Mouse (Mus musculus) retina, adult 2 months (tissue): ENCODE measurements around the gene Mast3.

ENCODE experiments used
- DNase-seq: peaks from one replicate; pipeline ENCODE4 v3.0.0-alpha.2; 2012; ENCODE audit warnings: low read depth, low spot score

Mast3 gene

DNA sequence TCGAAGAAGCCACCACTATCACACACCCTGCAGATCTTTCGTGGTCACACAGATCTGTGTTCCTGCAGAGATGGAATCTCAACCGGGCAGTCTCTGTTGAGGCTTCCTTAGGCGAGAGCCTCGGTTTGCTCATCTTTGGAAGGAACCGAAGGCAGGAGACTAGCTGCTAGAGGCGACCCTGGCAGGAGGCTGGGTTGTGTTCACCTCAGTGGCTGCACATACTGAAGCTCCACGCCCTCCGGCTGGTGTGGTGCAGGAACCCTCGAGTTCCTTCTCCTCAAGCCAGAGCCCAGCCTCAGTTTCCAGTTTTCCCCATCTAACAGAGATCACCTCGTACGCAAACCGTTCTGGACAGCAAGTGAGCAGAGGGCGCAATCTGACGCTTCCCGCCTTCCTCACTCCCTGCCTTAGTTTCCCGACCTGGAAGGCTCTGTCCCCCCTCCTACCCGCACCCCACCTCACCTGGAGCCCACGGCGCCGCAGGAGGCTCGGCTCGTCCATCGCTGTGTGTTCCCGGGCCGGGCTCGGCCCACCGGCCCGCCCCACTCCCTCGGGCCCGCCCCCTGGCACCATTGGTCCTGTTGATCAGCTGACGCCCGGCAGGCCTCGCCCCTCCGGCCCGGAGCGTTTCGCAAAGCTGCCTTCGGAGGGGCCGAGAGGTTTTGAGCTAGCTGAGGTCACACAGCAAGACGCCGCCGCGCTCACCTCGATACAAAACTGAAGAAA lies at the start of gene Mast3:
Mast3 (minus strand) TSS at position 574 of the 726 bp plus-strand sequence.
- DNase-seq = peak; percentile 55

DNA sequence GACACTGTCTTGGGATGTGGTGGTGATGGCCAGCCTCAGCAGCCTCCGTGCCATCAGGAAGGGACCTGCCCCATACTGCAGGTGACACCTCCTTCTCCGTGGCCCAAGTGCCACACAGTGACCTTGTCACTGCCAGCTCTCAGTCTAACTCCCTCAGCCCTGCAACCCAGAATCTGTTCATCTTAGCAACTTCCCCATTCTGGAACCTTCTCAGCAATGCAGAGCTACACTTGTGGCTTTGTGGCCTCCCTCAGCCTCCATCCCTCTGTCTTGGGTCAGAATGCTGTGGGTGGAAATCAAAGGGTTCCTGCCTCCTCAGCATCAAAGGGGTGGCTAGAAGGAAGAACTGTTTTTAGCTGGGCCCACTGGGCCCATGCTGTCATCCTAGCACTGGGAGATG lies 49.0 kb upstream of the Mast3 start:
- no peak for DNase-seq

DNA sequence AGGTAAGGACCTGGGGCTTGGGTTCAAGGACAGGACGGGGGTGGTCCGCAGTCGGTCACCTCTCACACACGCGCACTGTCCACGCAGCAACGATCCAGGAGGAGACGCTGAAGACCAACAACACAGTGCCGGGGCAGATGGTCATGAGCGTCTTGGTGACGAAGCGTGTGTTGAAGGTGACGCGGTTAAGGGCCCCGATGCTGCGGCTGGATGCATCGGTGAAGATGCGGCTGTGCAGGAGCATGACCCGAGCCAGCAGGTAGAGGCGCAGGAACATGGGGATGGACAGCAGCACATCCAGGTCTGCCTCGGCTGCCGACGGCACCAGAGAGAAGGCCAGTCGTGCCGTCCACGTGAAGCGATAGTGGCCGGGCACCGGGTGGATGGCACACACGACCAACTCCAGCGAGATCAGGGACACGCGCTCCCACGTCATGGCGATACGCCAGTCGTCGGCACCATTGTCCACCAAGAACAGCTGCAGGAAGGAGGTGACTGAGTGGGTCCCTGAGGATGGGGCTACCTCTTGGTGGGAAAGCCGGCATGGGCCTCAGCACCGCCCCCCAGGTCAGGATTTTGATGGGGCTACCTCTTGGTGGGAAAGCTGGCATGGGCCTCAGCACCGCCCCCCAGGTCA lies 47.9 kb upstream of the Mast3 start:
- no peak for DNase-seq

DNA sequence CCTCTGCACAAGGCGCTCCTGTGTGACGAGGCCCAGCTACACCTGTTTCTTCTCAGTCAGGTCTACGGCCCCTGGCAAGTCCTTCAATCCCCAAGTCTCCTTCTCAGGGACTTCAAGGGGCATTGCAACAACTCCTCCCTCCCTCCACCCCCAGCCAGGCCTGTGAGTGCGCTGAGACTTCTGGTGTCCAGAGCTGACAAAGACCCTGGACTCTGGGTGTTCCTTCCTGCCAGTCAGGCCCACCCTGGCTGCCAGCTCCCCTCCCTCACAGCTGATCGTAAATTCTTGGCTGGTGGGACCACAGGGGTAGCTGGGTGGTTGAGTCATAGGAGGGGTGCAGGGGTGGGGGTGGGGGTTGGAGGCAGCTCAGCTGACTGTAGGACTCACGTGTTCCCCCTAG lies 47.0 kb upstream of the Mast3 start:
- DNase-seq = no peak

DNA sequence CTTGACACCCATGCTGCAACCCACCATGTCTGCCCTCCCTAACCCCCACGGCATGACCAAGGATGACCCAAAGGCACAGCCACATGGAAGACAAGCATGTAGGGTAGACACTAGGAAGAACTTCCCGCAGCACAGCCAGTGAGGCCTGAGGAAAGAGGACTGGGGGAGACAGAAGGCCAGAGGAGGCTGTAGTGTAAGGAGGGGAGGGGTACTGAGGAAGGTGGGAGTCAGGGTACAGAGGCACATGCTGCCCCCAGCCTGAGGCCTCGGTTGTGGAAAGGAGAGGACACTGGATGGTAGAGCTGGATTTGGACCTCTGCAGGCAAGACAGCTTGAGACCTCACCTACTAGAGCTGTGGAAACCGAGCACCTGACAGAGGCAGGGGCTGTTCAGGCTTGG lies 46.1 kb upstream of the Mast3 start:
- DNase-seq = no peak

DNA sequence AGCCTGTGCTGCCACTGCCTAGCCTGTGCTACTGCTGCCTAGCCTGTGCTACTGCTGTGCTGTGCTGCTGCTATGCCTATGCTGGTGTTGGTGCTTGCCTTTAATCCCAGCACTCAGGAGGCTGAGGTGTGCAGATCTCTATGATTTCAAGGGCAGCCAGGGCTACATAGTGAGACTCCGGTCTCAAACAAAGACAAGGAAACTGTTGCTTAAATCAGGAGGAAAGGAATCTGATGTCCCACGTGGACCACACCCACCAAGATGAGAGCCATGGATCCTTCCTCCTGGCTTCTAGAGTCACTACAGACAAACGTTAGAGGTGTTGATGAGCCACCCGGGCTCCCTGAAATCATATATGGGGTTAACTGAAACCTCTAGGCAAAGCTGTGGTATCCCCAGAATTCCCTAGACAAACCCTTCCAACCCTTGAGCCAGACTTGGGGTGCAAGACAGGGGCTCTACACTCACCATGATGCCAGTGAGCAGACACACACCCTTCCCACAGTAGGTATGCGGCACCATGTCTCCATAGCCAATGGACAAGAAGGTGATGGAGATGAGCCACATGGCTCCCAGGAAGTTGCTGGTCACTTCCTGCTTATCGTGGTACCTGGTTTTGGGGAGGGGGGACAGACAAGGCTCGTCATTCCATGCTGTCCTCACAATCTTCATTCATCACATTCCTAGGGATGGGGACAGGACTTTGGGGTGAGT lies 45.4 kb upstream of the Mast3 start:
- no peak for DNase-seq

DNA sequence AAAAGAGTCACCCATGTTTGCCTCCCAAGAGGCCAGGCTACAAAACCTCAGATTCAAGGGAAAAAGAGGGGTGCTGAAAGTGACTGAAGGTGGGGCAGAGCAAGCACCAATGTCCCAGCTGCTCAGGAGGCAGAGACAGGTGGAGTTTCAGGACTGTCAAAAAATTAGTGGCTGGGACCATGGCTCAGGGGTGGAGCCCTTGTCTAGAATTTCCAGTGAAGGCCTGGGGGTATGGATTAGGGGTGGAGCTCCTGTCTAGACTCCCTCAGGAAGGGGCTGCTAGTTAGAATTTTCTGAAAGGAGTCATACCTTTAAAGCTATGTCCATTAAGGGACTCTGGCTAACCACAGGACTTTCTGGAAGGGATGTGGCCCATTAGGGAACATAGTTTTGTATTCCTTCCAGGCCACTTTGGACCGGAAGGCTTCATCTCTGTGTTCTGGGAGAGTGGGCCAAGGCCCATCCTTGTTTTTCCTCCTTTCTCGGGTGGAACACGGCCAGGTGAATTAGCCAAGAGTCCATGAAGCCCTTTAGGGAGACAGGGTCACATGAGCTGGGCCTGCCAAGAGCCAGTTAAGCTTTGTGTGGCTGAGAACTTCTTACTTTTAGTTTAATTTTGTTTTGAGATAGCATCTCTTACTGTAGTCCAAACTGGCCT lies 44.6 kb upstream of the Mast3 start:
- no peak for DNase-seq

DNA sequence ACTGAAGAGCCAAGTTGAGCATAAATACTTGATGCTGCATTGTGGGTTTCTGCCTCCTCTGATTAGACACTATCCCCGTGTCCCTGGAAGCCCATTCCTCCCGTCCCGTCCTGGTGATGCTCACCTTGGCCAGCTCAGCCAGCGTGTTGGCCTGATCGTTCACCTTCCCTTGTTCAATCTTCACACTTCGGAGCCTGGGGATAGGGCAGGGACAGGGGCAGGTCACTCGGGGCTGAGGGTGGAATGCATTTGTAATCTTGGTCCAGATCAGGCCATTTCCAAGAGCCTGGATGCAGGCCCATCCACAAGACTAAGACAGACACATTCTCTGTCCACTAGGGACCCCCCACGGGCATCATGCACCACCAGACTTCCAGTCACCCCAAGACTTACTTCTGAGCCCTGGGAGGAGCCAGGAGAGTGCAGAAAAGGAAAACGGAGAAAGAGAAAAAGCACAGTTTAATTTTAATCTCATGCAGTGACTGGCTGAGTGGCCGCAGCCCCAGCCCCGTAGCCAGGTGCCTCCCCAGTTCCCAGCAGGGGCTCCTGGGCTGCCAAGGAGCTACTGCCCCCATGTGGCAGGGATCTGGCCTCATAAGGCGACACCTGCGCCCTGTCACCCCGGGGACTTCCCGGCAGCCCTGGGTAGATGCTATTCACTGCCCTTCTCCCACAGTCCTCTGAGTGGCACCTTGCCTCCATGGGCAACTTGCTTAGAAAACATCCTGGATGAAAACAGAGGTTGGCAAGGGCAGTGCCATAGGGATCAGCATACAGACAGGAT lies 41.7 kb upstream of the Mast3 start:
- DNase-seq = no peak

DNA sequence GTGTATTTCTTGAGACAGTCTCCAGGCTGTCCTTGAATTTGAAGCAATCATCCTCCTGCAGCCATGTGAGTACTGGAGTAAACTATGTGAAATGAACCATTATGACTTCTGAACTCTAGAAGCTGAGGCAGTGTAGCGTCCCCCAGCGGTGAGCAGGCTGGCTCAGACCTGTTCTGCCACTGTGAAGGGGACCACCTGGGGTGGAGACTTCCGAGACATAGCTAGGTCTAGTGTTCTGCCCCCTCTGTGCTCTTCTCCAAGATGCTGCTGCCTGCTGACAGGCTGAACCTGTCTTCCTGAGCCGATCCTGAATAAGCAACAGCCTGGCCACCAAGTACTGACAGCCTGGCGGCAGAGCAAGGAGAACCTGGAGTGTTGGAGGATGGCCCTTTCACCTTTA lies 40.3 kb upstream of the Mast3 start:
- no peak for DNase-seq

DNA sequence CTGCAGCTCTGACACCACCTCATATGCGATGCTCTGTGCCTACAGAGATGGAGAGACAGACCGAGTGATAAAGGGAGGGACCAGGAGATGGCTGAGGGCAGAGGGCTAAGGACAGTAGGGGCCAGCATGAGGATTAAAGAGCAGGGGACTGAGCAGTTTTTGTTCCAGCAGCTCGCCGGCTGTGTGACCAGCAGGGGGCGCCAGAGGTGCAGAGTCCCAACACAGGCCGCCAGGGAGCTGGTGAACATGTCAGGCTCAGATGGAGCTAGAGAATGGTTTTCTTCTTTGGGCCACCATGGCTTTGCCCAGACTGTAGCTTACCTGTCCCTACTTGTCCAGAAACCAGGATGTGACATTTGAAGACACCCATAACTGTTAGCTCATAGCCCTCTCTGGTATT lies 39.7 kb upstream of the Mast3 start:
- DNase-seq = peak; percentile 67

DNA sequence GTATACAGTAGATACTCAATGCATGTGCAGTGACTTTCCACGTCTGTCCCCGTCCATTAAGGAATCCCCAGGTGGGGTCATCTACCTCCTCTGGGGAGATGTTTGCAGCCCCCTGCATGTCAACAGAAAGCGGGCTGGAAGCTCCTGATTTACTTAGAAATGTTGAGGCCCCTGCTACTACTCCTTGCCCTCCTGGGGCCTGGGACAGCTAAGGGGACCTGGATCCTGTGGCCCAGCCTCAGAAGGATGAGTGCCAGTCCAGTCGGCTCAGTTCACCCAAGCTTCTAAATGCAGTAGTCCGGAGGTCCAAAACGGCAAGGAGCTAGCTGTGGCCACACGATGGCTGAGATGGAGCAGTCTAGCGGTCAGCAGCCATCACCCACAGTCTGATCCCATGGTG lies 39.1 kb upstream of the Mast3 start:
- no peak for DNase-seq

DNA sequence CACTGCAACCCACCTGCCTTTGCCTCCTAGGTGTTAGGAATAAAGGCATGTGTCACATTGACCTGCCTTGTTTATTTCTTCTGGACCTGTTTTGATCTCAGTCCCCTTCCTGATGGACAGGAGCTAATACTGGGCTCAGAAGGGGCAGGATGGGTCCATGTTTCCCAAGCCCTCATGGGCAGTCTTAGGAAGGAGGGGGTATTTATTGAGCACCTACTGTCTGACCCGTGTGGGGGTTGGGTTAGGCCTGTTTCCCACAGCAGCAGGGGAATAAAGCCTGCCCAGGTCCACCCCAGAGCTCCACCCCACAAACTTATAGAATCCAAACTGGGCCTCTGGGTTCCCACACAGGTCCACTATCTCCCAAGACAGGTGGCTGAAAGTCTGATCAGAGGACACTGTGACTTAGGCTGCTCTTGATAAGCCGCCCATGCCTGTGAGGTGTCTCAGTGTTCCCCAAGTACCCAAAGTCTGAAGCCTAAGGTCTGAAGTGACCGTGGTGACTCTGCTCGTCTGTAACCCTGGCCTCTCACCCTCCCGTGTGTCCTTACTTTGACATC lies 38.4 kb upstream of the Mast3 start:
- no peak for DNase-seq

DNA sequence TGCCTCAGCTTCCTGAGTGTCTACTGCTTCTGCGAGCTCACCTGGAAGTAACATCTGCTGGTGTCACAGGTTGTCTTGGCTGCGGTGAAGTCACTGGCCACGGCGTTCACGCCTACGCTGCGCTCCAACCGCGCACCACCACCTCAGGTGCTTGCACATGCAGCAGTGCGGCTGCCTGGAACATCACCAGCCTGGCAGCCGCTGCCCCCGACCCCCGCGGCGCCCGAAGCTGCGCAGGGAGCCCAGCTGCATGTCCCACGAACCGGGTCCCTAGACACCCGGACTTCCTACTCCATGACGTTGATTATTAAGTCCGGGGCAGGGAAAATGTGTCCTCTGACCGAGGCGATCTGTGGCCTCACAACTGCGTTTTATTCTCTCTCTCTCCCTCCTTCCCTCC lies 37.6 kb upstream of the Mast3 start:
- DNase-seq = no peak

DNA sequence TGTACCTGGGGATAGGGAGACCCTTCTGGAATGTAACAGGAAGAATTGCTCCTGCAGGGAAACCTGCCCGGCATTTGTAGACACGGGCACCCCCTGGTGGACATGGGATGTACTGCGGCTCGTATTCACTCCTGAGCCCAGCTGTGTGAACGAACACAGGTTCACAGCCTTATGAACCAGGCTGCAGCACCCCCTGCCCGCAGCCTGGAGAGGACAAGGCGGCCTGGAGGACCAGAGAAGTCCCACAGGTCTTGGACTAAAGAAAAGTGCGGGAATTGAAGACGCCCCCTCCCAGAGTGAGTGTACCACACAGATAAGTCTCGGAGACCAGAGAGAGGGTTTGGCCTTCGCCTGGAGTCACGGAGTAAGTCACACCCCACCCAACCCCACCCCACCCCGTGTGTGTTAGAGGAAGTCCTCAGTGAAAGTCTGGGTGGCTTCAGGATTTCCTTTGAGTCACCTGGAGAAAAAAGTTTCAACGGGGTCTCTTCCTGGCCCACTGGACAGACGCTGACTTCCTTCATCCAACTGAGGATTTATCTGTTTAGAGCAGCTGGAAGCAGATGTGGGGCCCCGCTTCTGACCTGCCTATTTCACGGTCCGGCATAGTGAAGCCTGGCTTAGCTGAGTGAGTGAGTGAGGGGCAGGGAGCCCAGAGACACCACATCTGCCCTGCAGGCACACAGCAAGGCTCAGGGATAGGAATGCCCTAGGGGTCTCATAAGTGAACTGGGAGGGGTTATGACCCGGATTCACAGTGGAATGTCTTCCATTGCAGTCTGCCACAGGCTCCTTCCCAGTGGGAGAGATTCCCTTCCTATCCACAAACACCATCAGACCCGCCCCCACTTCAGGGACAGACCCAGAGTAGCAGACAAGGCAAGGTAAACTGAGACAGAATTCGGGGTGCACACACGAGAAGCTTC lies 36.6 kb upstream of the Mast3 start:
- DNase-seq = peak; percentile 67

DNA sequence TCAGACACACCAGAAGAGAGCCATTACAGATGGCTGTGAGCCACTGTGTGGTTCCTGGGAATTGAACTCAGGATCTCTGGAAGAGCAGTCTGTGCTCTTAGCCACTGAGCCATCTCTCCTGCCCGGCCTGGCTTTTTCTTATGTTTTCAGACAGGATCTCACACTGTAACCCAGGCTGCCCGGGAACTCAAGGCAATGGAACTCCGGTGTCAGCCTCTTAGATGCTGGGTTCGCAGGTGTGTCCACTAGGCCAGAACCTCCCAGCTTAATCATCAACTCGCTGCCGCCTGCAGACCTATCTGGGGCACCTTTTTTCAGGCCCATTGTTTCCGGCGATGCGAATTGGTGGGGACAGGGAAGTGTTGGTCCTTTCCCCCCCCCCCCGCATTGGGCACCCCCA lies 35.7 kb upstream of the Mast3 start:
- DNase-seq = no peak

DNA sequence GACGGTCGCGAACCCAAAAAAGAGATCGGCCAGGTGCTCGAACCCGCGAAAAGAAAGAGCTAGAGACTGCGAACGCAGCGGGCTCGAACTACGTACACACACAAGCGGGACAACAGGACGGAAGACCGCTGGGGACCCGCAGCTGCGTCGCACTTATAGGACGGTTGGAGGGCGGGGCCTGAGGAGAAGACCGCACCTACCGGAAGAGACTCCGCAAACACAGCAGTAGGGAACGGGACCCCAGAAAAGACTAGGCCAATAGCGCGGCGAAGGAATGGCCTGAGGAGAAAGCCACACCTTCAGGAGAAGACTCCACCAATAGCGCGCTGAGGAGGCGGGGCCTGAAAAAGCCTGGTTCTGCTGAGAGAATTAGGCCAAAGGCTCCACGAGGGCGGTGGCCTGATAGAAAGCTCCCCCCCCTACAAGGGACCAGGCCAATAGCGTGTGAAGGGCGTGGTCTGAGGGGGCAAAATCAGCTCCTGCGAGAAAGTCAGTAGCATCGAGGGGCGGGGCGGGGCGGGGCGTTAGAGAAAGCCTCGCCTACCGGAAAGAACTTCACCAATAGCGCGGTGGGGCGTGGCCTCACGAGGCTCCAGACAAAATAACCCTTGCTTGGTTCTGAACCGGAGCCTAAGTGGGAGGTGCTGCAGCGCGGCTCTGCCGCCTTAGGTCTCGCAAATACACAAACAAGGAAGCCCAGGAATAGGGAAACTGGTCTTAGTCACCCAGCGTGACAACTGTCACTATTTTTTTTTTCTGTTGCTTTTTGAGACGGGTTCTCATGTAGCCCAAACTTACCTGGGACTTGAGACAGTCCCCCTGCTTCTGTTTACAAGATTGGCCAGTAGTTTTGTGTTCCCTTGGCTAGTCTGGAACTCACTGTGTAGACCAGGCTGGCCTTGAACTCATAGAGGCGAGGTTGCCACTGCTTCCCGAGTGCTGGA lies 34.8 kb upstream of the Mast3 start, which contains the start of gene Arrdc2:
Arrdc2 (minus strand) TSS at position 313 of the 944 bp plus-strand sequence.
- peak; percentile 98 for DNase-seq

DNA sequence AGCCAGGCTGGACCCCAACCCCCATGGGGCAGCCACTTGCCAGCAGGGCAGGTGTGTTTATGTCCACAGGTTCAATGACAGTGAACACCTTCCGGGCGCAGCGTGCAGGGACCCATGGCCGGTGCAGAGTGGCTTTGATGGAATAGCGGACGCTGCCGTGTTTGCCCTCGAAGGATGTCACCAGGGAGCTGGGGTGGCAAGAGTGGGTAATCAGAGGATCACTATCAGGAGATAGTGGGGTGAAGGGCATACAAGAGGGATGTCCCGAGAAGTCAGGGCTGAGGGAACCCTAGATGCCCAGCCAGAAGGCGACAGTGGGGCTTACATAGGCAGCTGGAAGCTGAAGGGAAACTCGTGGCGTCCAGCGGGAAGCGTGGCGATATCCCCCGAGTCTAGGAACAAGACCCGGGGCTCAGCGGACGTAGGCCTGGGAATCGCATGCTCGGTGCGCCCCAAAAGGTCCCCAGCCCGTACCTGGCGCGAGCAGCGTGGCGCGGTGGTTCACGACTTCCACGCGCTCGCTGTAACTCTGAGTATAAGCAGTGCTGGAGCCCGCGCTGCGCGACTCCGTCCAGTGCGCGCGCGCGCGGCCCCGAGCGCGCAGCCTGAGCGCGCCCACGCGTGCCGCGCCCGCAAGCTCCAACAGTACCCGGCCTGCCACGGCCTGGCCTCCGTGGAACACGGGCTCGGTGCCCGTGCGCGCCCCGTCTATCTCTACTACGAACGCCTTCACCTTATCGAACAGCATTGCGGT lies 34.0 kb upstream of the Mast3 start:
- no peak for DNase-seq

DNA sequence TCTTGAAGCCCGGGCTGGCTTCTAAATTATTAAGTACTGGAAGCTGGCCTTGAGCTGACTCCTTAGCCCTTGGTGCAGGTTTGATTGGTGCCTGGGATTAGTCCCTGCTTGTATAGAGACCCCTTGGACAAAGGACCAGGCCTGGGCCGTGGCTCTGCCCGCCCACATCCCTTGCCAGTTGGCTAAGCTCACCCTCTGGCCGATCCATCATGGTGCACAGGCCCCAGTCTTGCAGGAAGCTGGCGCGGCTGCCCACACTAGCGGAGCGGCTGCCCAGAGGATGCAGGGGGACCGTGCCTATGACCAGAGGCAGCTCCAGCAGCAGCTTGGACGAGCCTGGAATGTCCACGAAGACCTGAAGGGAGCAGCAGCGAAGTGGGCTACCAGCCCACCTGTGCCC lies 31.8 kb upstream of the Mast3 start:
- DNase-seq = no peak
